Mouse (Mus musculus) liver, embryonic 13.5 days (tissue): ENCODE data around the gene Frmpd3. TPM values are rescaled to one million over a fixed set of nuclear protein-coding genes. Genes with fewer than 3 reads are reported as not detected.
A peak's percentile ranks its signal among the peaks of the same experiment; 100 is the strongest.

Experiments used
- ATAC-seq: fragments of 200-750 bp; cut with Nextera tagmentation; 2 replicates; pipeline ENCODE4 v1.8.0; 2017; ENCODE audit warnings: low read depth, mild to moderate bottlenecking, moderate number of reproducible peaks, moderate library complexity
- DNase-seq: peaks from one replicate; pipeline ENCODE4 v3.0.0; 2022
- H3K27ac ChIP-seq: fragments of 300-500 bp; sonication (generic); 2 replicates; pipeline ENCODE4 v1.5.1; 2015; ENCODE audit warnings: moderate library complexity, mild to moderate bottlenecking, inconsistent platforms
- H3K27me3 ChIP-seq: fragments of 300-500 bp; sonication (generic); 2 replicates; pipeline ENCODE4 v1.6.1; 2015; ENCODE audit warnings: mild to moderate bottlenecking, inconsistent platforms
- H3K36me3 ChIP-seq: fragments of 300-500 bp; sonication (generic); 2 replicates; pipeline ENCODE4 v1.6.1; 2015; ENCODE audit warnings: mild to moderate bottlenecking, inconsistent platforms
- H3K4me1 ChIP-seq: fragments of 300-500 bp; sonication (generic); replicated peaks from 2 replicates; pipeline ENCODE4 v1.6.1; 2015; ENCODE audit warnings: inconsistent platforms
- H3K4me2 ChIP-seq: fragments of 300-500 bp; sonication (generic); 2 replicates; pipeline ENCODE4 v1.6.1; 2015; ENCODE audit warnings: inconsistent platforms, mild to moderate bottlenecking, moderate library complexity
- H3K4me3 ChIP-seq: fragments of 300-500 bp; sonication (generic); replicated peaks from 2 replicates; pipeline ENCODE4 v1.5.1; 2015; ENCODE audit warnings: mild to moderate bottlenecking, inconsistent platforms
- H3K9ac ChIP-seq: fragments of 300-500 bp; sonication (generic); 2 replicates; pipeline ENCODE4 v1.6.1; 2015; ENCODE audit warnings: mild to moderate bottlenecking, inconsistent platforms
- H3K9me3 ChIP-seq: fragments of 300-500 bp; sonication (generic); replicated peaks from 2 replicates; pipeline ENCODE4 v1.6.1; 2016; ENCODE audit warnings: inconsistent platforms
- WGBS: fragments of 180-500 bp; shearing (Covaris S2); methylation state at CpG from one replicate; pipeline ENCODE4 v1.1.7; 2015; ENCODE audit not compliant: insufficient replicate concordance; 5-methylcytosine and 5-hydroxymethylcytosine counted together
- microRNA counts: library from miRNA; unstranded; fragments of <30 nt; microRNA quantifications from one replicate; lab custom pipeline; 2016
- microRNA-seq: library from miRNA; unstranded; fragments of <30 nt; microRNA quantifications from one replicate; pipeline ENCODE4, GENCODE M21; 2016
- polyA plus RNA-seq: library from polyadenylated mRNA; unstranded; fragments of >200 nt; fragmentation: Nextera tagmentation; extraction: Ambion mirVana; gene quantifications from 2 replicates; pipeline ENCODE4 v1.2.1, GENCODE M21; 2015

The Frmpd3 gene
- polyA plus RNA-seq, 1 experiment from 2014 or later, result not detected

DNA sequence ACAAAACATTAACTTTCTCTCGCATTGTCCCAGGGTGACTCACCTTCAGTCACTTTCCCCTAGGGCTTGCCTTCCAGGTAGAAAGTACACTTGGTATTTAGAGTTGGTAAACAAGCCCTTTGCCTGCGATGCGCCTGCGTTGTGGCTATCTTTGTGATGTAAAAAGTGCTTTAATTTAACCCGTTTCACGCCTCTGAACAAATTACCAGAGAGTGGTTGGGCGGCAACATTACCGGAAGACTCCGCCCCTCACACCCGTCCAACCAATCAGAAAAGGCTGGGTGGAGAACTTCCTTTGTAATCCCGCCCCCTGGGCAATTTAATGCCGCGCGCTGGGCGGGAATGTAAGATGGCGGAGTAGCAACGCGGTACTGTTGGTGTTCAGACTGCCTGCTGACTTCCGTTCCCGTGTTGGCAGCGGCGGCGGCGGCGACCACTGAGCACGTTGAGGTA lies 114.2 kb downstream of the Frmpd3 start, which contains the start of gene Prps1:
Prps1 (plus strand) TSS at position 335 of the 453 bp plus-strand sequence.
- DNase-seq (peak; percentile 81), ATAC-seq (peak; percentile 92)
- peaks cover 12% of the 10 kb centered on the region for H3K4me1 ChIP-seq
- WGBS, result 18% methylated on average over 26 of the region's 26 CpGs
- peak within 1 kb of the TSS; percentile 74 for H3K4me2 ChIP-seq
- H3K27ac ChIP-seq, result no peak within 1 kb of the TSS
- H3K27me3 ChIP-seq, result no peaks in the 10 kb centered on the region; the same call in 1 of the 2 replicates
- H3K4me3 ChIP-seq, result peak within 1 kb of the TSS; percentile 70
- H3K9me3 ChIP-seq, result no peaks in the 10 kb centered on the region
- no peaks in the 10 kb centered on the region for H3K36me3 ChIP-seq
- H3K9ac ChIP-seq, result peak within 1 kb of the TSS; percentile 73

DNA sequence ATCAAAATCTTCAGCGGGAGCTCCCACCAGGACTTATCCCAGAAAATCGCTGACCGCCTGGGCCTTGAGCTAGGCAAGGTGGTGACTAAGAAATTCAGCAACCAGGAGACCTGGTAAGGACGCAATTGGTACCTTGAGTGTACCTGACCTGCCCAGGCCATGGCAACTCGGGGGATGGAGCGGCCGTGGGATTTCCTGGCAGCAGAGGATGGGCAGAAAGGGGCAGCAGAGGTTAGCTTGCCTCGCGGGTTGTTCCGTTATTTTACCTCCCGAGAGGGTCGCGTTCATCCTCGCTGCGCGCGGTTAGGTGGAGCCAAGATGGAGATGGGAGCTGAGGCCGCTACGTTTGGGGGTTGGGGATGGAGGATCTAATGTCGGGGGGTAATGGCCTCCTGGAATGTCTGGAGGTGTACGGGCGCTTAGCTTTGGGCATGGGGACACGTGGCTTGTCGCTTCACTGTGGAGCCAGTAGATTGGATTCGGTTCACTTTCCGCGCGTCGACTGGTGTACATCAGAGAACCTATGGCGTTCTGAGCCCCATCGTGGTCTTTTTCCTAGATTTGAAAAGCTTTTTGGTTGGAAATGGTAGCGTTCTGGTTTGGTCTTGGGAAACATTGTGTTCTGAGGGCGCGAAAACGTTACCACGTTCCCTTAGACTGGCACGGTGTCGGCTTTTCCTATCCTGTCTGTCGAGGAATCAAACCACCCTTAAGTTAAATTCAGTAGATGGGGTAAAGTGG lies 114.9 kb downstream of the Frmpd3 start:
- H3K36me3 ChIP-seq, result no peaks in the 10 kb centered on the region
- 17% methylated on average over 39 of the region's 39 CpGs for WGBS
- DNase-seq, result no peak
- peak overlapping the region; percentile 70 for H3K4me3 ChIP-seq
- no peak overlapping the region for H3K27ac ChIP-seq
- peak overlapping the region; percentile 74 for H3K4me2 ChIP-seq
- H3K4me1 ChIP-seq, result peaks cover 12% of the 10 kb centered on the region
- H3K9me3 ChIP-seq, result no peaks in the 10 kb centered on the region
- ATAC-seq, result peak; percentile 66
- no peaks in the 10 kb centered on the region; the same call in 1 of the 2 replicates for H3K27me3 ChIP-seq
- peak overlapping the region; percentile 73 for H3K9ac ChIP-seq

DNA sequence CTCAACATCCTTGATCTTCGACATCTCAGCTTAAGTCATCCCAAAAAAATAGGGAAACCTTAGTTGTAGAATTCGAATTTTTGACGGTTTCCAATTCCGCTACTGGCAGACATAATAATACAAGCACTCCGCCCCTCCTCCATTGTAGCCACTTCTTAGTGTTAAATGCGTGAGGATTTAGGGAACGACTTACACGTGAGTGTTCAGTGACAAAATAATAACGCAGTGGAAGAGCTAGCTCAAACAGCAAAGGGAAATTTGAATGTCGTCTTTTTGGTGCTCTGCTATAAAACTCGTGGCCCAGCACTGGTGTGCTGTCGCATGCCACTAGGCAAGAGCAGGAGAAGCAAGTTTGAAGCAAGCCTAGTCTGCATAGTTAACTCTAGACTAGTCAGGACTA lies 115.4 kb downstream of the Frmpd3 start:
- no peak for ATAC-seq
- WGBS, result 17% methylated on average over 12 of the region's 12 CpGs
- Histone ChIP-seq H3K4me2 (peak overlapping the region; percentile 74), H3K4me3 (peak overlapping the region; percentile 70), H3K27ac (no peak overlapping the region), H3K27me3 (no peaks in the 10 kb centered on the region; the same call in 1 of the 2 replicates), H3K9me3 (no peaks in the 10 kb centered on the region), H3K9ac (peak overlapping the region; percentile 73), H3K4me1 (peaks cover 12% of the 10 kb centered on the region), H3K36me3 (no peaks in the 10 kb centered on the region)
- no peak for DNase-seq

DNA sequence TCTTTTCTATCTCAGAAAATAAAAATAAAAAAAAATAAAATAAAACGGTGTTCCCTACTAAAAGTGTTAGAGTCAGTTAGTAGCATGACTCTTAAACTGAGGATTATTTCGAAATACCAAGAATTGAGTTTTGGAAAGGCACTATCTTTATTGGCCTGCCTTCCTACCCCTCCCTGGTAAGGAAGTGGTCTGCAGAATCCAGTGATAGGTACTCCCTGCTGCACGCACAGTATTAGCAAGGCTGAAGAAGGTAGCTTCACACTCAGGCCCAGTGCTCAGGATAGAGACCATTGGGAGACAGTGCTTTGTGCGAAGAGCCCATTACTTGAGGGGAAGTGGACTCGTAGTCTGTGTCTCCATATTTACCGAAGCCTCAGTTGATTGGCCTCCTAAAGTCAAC lies 136.2 kb downstream of the Frmpd3 start:
- Histone ChIP-seq H3K36me3 (peaks cover 11% of the 10 kb centered on the region; the same call in 1 of the 2 replicates), H3K4me3 (no peak overlapping the region), H3K27ac (no peak overlapping the region), H3K9me3 (no peaks in the 10 kb centered on the region), H3K4me2 (no peak overlapping the region), H3K27me3 (no peaks in the 10 kb centered on the region), H3K9ac (no peak overlapping the region), H3K4me1 (no peaks in the 10 kb centered on the region)
- WGBS, result 66% methylated on average over 6 of the region's 6 CpGs
- DNase-seq, result no peak
- ATAC-seq, result no peak

DNA sequence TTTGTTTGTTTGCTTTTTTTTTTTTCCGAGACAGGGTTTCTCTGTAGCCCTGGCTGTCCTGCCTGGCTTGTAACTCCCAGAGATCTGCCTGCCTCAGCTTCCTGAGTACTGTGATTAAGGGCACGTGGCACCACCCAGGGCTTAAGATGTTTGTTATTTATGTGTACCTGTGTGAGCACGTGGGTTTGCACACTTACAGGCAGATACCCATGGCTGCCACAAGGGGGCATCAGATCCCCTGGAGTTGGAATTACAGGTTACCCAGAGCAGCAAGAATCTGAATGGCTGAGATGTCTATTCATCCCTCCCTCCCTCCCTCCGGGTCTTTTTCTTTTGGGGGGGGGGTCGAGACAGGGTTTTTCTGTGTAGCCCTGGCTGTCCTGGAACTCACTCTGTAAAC lies 137.1 kb downstream of the Frmpd3 start:
- Histone ChIP-seq H3K27me3 (no peaks in the 10 kb centered on the region), H3K27ac (no peak overlapping the region), H3K9me3 (no peaks in the 10 kb centered on the region), H3K9ac (no peak overlapping the region), H3K4me3 (no peak overlapping the region), H3K4me2 (no peak overlapping the region), H3K4me1 (no peaks in the 10 kb centered on the region), H3K36me3 (peaks cover 9% of the 10 kb centered on the region; the same call in 1 of the 2 replicates)
- WGBS, result 41% methylated on average over 5 of the region's 5 CpGs
- DNase-seq (peak; percentile 31), ATAC-seq (peak; percentile 48; the same call in 1 of the 2 replicates)

MicroRNAs within 50 kb of the gene (microRNA counts, 519-probe panel; counts per million panel counts)
- 114 counts per million for microRNA mmu-miR-3475 (lab: Ali Mortazavi, UCI)

Small RNAs within 50 kb of the gene (microRNA-seq; reads per million reads assigned to microRNA genes)
- gene Mir3475, result not detected

Other genes starting within 250 kb of the Frmpd3 start
- 50.9 and 58.8 TPM in 2 replicates for gene Prps1, start 114.3 kb downstream of the Frmpd3 start, polyA plus RNA-seq